Mouse (Mus musculus) neural tube, embryonic 12.5 days (tissue): Measurements from ENCODE around the gene Tatdn2. TPM values are rescaled to one million over a fixed set of nuclear protein-coding genes. Genes with fewer than 3 reads are reported as not detected.

ENCODE experiments used
- ATAC-seq: fragments of 200-750 bp; cut with Nextera tagmentation; 2 replicates; pipeline ENCODE4 v1.8.0; 2017; ENCODE audit warnings: low read depth, mild to moderate bottlenecking, moderate TSS enrichment, moderate library complexity; ENCODE audit not compliant: low FRiP score
- H3K27ac ChIP-seq: fragments of 300-500 bp; sonication (generic); 2 replicates; pipeline ENCODE4 v1.5.1; 2016
- H3K27me3 ChIP-seq: fragments of 300-500 bp; sonication (generic); replicated peaks from 2 replicates; pipeline ENCODE4 v1.6.1; 2016; ENCODE audit warnings: mild to moderate bottlenecking
- H3K36me3 ChIP-seq: fragments of 300-500 bp; sonication (generic); 2 replicates; pipeline ENCODE4 v1.6.1; 2016; ENCODE audit warnings: mild to moderate bottlenecking
- H3K4me1 ChIP-seq: fragments of 300-500 bp; sonication (generic); 2 replicates; pipeline ENCODE4 v1.6.1; 2016
- H3K4me2 ChIP-seq: fragments of 300-500 bp; sonication (generic); replicated peaks from 2 replicates; pipeline ENCODE4 v1.6.1; 2016; ENCODE audit warnings: mild to moderate bottlenecking
- H3K4me3 ChIP-seq: fragments of 300-500 bp; sonication (generic); 2 replicates; pipeline ENCODE4 v1.5.1; 2016
- H3K9ac ChIP-seq: fragments of 300-500 bp; sonication (generic); 2 replicates; pipeline ENCODE4 v1.6.1; 2016; ENCODE audit warnings: mild to moderate bottlenecking
- H3K9me3 ChIP-seq: fragments of 300-500 bp; sonication (generic); 2 replicates; pipeline ENCODE4 v1.6.1; 2016; ENCODE audit warnings: mild to moderate bottlenecking
- WGBS: fragments of 180-500 bp; shearing (Covaris S2); methylation state at CpG from one replicate; pipeline ENCODE4 v1.1.7; 2016; 5-methylcytosine and 5-hydroxymethylcytosine counted together
- polyA plus RNA-seq: library from polyadenylated mRNA; unstranded; fragments of >200 nt; fragmentation: Nextera tagmentation; extraction: Ambion mirVana; gene quantifications from 2 replicates; pipeline ENCODE4 v1.2.1, GENCODE M21; 2016

Tatdn2 gene
- polyA plus RNA-seq = 0.66 and 1.1 TPM in 2 replicates

DNA sequence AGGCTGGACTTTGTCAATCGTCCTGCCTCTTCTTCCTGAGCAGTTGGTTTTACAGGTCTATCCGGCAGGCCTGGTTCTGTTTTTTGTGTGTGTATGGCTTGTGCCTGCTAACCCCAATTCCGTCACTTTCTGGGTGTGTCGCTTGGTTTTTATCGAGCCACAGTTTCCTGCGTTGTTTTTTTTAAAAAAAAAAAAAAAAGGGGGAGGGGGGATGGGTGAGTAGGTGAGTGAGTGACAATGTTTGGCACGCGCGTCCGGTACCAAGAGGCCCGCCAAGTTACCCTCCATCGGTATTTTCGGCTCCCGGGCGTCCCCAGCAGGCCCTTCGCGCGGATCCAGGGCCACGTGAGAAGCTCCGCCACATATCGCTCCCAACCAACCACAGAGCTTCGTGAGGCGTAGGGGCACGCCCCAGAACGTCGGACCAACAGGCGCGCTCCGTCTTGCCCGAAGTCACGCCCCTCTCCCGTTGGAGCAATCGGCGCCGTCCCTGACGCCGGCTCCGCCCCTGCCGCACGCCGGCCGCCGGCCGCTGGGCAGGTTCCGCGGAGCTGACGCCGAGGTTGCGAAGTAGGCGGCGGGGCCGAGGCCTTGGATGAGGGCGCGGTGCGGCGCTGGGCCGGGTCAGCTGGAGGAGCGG lies at the start of gene Tatdn2:
Gene Tatdn2, plus strand, starts transcription at position 469 of the 640 bp plus-strand sequence.
- peaks cover 16% of the 10 kb centered on the region; the same call in 1 of the 2 replicates for H3K36me3 ChIP-seq
- peak within 1 kb of the TSS; percentile 72; the same call in 1 of the 2 replicates for H3K27ac ChIP-seq
- peaks cover 32% of the 10 kb centered on the region for H3K4me1 ChIP-seq
- peak within 1 kb of the TSS; percentile 80 for H3K9ac ChIP-seq
- under 1% methylated on average over 58 of the region's 58 CpGs for WGBS
- peak within 1 kb of the TSS; percentile 92 for H3K4me3 ChIP-seq
- no peaks in the 10 kb centered on the region for H3K9me3 ChIP-seq
- ATAC-seq = peak; percentile 99
- no peaks in the 10 kb centered on the region for H3K27me3 ChIP-seq
- peak within 1 kb of the TSS; percentile 100 for H3K4me2 ChIP-seq

DNA sequence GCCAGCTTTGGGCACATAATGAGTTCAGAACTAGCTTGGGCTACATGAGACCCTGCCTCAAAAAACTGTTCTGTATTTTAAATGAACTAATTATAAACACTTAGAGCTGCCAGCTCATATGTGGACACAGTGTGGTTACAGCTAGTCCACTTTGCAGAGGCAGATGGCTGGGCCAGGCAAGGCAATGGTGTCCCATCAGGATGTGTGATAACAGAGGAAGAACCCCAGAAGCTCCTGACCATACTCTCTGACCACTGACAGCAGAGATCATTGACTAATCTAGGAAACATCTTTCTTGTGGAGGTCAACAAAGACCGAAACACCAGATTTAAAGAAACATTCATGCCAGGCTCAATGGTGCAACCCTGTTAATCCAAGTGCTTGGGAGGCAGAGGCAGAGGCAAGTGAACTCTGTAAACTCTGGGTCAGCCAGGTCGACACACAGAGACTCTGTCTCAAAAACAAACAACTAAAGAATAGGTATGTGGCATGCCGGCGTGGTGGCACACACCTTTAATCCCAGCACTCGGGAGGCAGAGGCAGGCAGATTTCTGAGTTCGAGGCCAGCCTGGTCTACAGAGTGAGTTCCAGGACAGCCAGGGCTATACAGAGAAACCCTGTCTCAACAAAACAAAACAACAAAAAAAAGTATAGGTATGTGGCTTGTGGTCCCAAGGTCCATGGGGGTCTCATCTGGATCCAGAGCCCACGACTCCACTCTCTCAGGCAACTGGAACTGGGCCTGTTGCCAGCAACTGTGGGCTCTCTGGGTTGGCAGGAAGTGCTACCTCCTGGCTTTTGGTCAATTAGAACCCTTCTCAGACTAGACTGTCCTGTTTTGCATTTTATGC lies 47.3 kb upstream of the Tatdn2 start:
- Histone ChIP-seq H3K36me3 (no peaks in the 10 kb centered on the region), H3K9ac (no peak overlapping the region), H3K4me2 (no peak overlapping the region), H3K27me3 (no peaks in the 10 kb centered on the region), H3K4me1 (no peaks in the 10 kb centered on the region), H3K4me3 (no peak overlapping the region), H3K27ac (no peak overlapping the region), H3K9me3 (no peaks in the 10 kb centered on the region)
- 87% methylated on average over 7 of the region's 7 CpGs for WGBS
- ATAC-seq = no peak

DNA sequence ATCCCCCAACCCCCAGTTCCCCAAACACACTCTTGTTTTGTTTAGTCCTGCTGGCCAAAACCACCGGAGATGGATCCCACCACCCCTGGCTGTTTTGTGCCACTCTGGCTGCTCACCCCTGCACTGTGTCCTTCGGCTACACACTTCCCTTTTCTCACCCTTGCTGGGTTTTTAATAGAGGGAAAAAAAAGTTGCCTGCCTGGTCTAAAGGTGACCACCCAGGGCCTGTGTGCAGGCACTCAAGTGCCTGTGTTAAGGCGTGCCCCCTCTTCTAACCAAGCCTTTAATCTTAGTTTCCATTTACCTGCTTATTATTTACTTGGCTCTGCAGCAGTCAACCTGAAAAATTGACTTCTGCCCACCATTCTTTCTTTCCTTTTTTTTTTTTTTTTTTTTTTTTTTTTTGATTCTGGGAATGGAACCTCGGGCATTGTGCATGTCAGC lies 46.6 kb upstream of the Tatdn2 start:
- H3K4me3 ChIP-seq = no peak overlapping the region
- no peaks in the 10 kb centered on the region for H3K4me1 ChIP-seq
- WGBS = 78% methylated on average over 4 of the region's 4 CpGs
- ATAC-seq = no peak
- no peak overlapping the region for H3K9ac ChIP-seq
- H3K27me3 ChIP-seq = no peaks in the 10 kb centered on the region
- H3K4me2 ChIP-seq = no peak overlapping the region
- no peak overlapping the region for H3K27ac ChIP-seq
- H3K9me3 ChIP-seq = no peaks in the 10 kb centered on the region
- H3K36me3 ChIP-seq = no peaks in the 10 kb centered on the region

DNA sequence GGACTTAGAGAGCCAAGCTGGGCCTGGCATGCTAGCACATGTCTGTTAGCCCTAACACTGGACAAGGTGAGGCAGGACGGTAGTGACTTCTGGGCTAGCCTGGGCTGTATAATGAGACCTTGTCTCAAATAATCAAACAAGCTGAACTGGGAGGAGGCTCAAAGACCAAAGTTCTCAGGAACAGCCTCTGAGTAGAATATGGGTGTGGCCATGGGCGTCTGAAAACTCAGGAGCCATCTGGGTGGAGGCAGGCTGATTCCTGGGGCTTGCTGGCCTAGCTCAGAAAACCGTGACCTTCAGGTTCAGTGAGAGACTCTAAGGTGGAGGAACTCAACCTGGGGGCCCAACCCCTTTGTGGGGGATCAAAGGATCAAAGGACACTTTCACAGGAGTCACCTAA lies 45.2 kb upstream of the Tatdn2 start:
- H3K4me2 ChIP-seq = no peak overlapping the region
- H3K36me3 ChIP-seq = no peaks in the 10 kb centered on the region
- no peak overlapping the region for H3K27ac ChIP-seq
- H3K9ac ChIP-seq = no peak overlapping the region
- WGBS = 80% methylated on average over 3 of the region's 3 CpGs
- H3K9me3 ChIP-seq = no peaks in the 10 kb centered on the region
- no peak for ATAC-seq
- H3K4me1 ChIP-seq = no peaks in the 10 kb centered on the region
- H3K27me3 ChIP-seq = no peaks in the 10 kb centered on the region
- H3K4me3 ChIP-seq = no peak overlapping the region

DNA sequence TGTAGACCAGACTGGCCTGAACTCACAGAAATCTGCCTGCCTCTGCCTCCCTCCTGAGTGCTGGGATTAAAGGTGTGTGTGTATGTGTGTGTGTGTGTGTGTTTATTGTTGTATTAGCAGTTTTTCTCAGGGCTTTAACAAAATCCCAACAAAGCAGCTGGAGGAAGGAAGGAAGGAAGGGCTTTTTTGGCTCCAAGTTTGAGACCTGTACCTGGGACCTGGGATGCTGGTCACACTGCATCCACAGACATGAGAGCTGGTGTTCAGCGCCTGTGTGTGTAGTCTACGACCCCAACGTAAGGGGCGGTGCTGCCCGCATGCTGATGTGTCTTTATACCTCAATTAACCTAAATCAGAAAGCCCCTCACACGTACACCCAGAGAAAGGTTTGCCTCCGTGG lies 43.3 kb upstream of the Tatdn2 start:
- Histone ChIP-seq H3K36me3 (no peaks in the 10 kb centered on the region), H3K27me3 (no peaks in the 10 kb centered on the region), H3K9me3 (no peaks in the 10 kb centered on the region), H3K4me3 (no peak overlapping the region), H3K9ac (no peak overlapping the region), H3K4me1 (no peaks in the 10 kb centered on the region), H3K27ac (no peak overlapping the region), H3K4me2 (no peak overlapping the region)
- no peak for ATAC-seq
- 87% methylated on average over 7 of the region's 7 CpGs for WGBS

- no peaks in the 10 kb centered on the region for H3K27me3 ChIP-seq
- H3K36me3 ChIP-seq = no peaks in the 10 kb centered on the region
- no peak overlapping the region for H3K4me3 ChIP-seq
- H3K9ac ChIP-seq = no peak overlapping the region
- no peaks in the 10 kb centered on the region for H3K9me3 ChIP-seq
- H3K4me2 ChIP-seq = no peak overlapping the region
- no peak for ATAC-seq
- no peak overlapping the region for H3K27ac ChIP-seq
- no peaks in the 10 kb centered on the region for H3K4me1 ChIP-seq
- WGBS = 79% methylated on average over 8 of the region's 8 CpGs
Measured at GRCm38 (mm10) chr6:113654102-113654501, 42.7 kb upstream of the Tatdn2 start.

GRCm38 (mm10) chr6:113654753-113655397 lies 42.0 kb upstream of the Tatdn2 start:
- Histone ChIP-seq H3K27ac (no peak overlapping the region), H3K9ac (no peak overlapping the region), H3K4me2 (no peak overlapping the region), H3K4me1 (no peaks in the 10 kb centered on the region), H3K36me3 (no peaks in the 10 kb centered on the region), H3K9me3 (no peaks in the 10 kb centered on the region), H3K27me3 (no peaks in the 10 kb centered on the region), H3K4me3 (no peak overlapping the region)
- ATAC-seq = no peak
- 75% methylated on average over 16 of the region's 16 CpGs for WGBS

GRCm38 (mm10) chr6:113655475-113655874 lies 41.4 kb upstream of the Tatdn2 start:
- Histone ChIP-seq H3K9ac (no peak overlapping the region), H3K4me1 (no peaks in the 10 kb centered on the region), H3K9me3 (no peaks in the 10 kb centered on the region), H3K27me3 (no peaks in the 10 kb centered on the region), H3K4me3 (no peak overlapping the region), H3K27ac (no peak overlapping the region), H3K4me2 (no peak overlapping the region), H3K36me3 (no peaks in the 10 kb centered on the region)
- WGBS = 93% methylated on average over 3 of the region's 3 CpGs
- no peak for ATAC-seq

DNA sequence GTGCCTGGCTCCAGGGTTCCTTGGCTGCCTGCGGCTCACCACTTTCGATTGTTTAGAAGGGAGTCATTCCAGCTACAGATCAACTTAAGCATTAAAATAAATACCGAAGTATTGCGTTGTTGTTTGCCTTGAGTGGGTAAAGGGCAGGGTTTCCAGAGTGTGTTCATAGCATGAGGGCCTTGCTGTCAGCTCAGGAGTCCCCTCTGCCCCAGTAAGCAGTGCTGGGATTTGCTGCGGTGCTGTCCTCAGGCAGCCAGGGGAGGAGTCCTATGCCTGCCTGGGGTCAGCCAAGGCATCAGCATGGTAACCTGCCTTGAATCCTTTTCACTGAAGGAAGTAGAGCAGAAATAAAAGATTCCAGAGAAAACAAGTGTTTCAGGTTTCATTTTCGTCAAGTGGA lies 40.0 kb upstream of the Tatdn2 start:
- no peak for ATAC-seq
- Histone ChIP-seq H3K9me3 (no peaks in the 10 kb centered on the region), H3K36me3 (no peaks in the 10 kb centered on the region), H3K4me3 (no peak overlapping the region), H3K9ac (no peak overlapping the region), H3K27ac (no peak overlapping the region), H3K27me3 (no peaks in the 10 kb centered on the region), H3K4me2 (no peak overlapping the region), H3K4me1 (peaks cover 4% of the 10 kb centered on the region; the same call in 1 of the 2 replicates)
- 92% methylated on average over 6 of the region's 6 CpGs for WGBS

- H3K36me3 ChIP-seq = no peaks in the 10 kb centered on the region
- no peaks in the 10 kb centered on the region for H3K27me3 ChIP-seq
- no peak overlapping the region for H3K27ac ChIP-seq
- ATAC-seq = no peak
- H3K4me3 ChIP-seq = no peak overlapping the region
- peaks cover 5% of the 10 kb centered on the region; the same call in 1 of the 2 replicates for H3K4me1 ChIP-seq
- 65% methylated on average over 3 of the region's 3 CpGs for WGBS
- H3K4me2 ChIP-seq = no peak overlapping the region
- no peak overlapping the region for H3K9ac ChIP-seq
- no peaks in the 10 kb centered on the region for H3K9me3 ChIP-seq
Measured at GRCm38 (mm10) chr6:113658226-113658625, 38.6 kb upstream of the Tatdn2 start.

DNA sequence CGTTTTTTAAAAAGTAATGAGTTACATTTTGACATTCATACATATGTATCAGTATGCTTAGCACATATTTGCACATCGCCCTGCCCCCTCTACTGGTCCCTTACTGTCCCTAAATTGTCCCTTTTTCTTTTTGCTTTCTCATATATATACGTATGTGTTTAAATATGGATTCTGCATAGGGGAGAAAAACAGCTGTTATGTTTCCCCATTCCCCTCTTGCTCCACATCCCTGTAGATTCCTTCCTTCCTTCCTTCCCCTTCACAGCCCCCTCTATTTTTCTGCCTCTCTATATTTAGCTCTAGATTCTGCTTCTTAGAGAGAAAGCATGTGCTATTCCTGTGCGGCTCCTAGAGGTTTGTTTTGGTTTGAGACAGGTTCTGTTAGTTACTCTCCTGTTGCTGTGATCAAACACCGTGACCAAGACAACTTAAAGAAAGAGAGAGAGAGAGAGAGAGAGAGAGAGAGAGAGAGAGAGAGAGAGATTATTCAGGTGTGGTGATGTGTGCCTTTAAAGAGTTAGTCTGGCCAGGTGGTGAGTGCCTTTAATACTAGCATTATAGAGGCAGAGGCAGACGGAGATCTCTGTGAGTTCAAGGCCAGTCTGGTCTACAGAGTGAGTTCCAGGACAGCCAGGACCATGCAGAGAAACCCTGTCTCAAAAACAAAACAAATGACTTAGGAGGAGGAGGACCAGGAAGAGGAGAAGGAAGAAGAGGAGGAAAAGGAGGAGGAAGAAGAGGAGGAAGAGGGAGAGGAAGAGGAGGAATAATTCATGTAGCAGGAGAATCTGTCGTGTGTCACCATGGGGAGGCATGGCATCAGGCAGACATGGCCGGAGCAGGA lies 37.0 kb upstream of the Tatdn2 start:
- Histone ChIP-seq H3K9me3 (no peaks in the 10 kb centered on the region), H3K9ac (no peak overlapping the region), H3K36me3 (no peaks in the 10 kb centered on the region), H3K4me2 (no peak overlapping the region), H3K27me3 (no peaks in the 10 kb centered on the region), H3K4me3 (no peak overlapping the region), H3K27ac (no peak overlapping the region), H3K4me1 (peaks cover 5% of the 10 kb centered on the region; the same call in 1 of the 2 replicates)
- no peak for ATAC-seq
- WGBS = 77% methylated on average over 8 of the region's 8 CpGs
